ENCODE assay signal across 8 mouse cellular contexts in the genomic region with DNA sequence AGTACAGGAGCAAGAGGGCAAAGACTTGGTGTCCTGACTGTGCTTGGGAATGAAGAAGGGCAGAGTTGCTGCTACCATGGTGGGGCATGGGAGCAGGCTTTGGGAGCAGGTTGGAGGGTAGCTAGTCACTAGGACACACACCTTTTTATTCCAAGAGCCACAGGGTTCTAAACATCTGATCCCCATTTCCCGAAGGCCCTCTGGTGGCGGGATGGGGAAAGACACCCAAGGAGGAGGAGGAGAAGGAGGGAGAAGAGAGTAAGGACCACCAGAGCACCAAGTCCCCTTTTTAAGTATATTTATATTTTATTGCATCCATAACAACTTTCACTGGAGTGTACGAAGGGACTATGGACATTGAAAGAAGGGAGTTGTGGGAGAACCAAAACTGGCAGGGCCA. TPM values are rescaled to one million over a fixed set of nuclear protein-coding genes. Genes with fewer than 3 reads are reported as not detected.
A peak's percentile ranks its signal among the peaks of the same experiment; 100 is the strongest.
DNase-seq lines count a peak whose midpoint lies in the region; ATAC-seq and TF ChIP-seq lines count a peak whose summit lies in the region.
"Had no signal": no experiment of that assay in that cellular context is flagged by ENCODE, and none has a peak within 500 bp of the region (broad histone marks: within the 10 kb centered on the region; RNA-seq: fewer than 3 reads in every experiment).

No protein-coding gene starts in this region.

- no peaks in the 10 kb centered on the region for H3K27me3 ChIP-seq in kidney, embryonic 16.5 days (ENCODE audit: insufficient read depth, low read length)
- H3K27me3 ChIP-seq in liver, adult 2 months (ENCODE audit: control insufficient read depth, insufficient read depth, low read length), result no peaks in the 10 kb centered on the region

- H3K9ac ChIP-seq in kidney, embryonic 16.5 days (replicated peaks; ENCODE audit: low read length), result no peak overlapping the region
- no peak overlapping the region for H3K9ac ChIP-seq in liver, adult 2 months (ENCODE audit: low read depth, low read length)

- H3K4me2 ChIP-seq in kidney, embryonic 16.5 days (replicated peaks; ENCODE audit: low read depth, low read length), result no peak overlapping the region

- TF ChIP-seq CTCF in liver, adult 2 months (IDR thresholded peaks at IDR 0.05; ENCODE audit: low read depth, low read length), result peak; percentile 69

- H3K4me1 ChIP-seq in kidney, embryonic 16.5 days (ENCODE audit: insufficient read depth, low read length), result no peaks in the 10 kb centered on the region
- no peaks in the 10 kb centered on the region for H3K4me1 ChIP-seq in liver, adult 2 months (ENCODE audit: control insufficient read depth, insufficient read depth, low read length)

- intact Hi-C loops in gastrocnemius, postnatal 36 days (cut with DNase I), result no loop called here

- no peak overlapping the region for H3K27ac ChIP-seq in kidney, embryonic 16.5 days (ENCODE audit: low read length)
- no peak overlapping the region for H3K27ac ChIP-seq in liver, adult 2 months (replicated peaks; ENCODE audit: insufficient read depth, low read depth, low read length)
- H3K27ac ChIP-seq: macrophage had no signal

- no peaks in the 10 kb centered on the region for H3K9me3 ChIP-seq in kidney, embryonic 16.5 days (ENCODE audit: low read length)

- TF ChIP-seq POLR2A in liver, adult 2 months (IDR thresholded peaks at IDR 0.05; ENCODE audit: extremely low read depth, insufficient read depth, low read length), result no peak

- H3K79me2 ChIP-seq in liver, adult 2 months (ENCODE audit: control insufficient read depth, insufficient read depth, low read length), result no peaks in the 10 kb centered on the region

- H3K36me3 ChIP-seq in kidney, embryonic 16.5 days (ENCODE audit: insufficient read depth, low read length), result no peaks in the 10 kb centered on the region
- H3K36me3 ChIP-seq in liver, adult 2 months (ENCODE audit: control insufficient read depth, insufficient read depth, low read length), result no peaks in the 10 kb centered on the region

- no peak overlapping the region for H3K4me3 ChIP-seq in kidney, embryonic 16.5 days (ENCODE audit: low read length)
- H3K4me3 ChIP-seq in liver, adult 2 months (ENCODE audit: insufficient read depth, low read depth, low read length), result no peak overlapping the region

- peak; percentile 54 for DNase-seq in kidney, adult 18-20 months
- peak; percentile 38 for DNase-seq in NIH3T3 (ENCODE audit: low read depth)
- DNase-seq in c-Kit-positive CD71-negative TER-119-negative erythroid progenitor cells, embryonic 14.5 days (ENCODE audit: low read depth), result peak; percentile 20
- peak; percentile 11 to 25 for DNase-seq in gastrocnemius, postnatal 36 days
- no peak for DNase-seq in liver, adult 2 months (ENCODE audit: extremely low read depth, low read depth, low spot score)
- peak; percentile 47 for DNase-seq in right cerebral cortex, postnatal 4 days

- WGBS in kidney, embryonic 16.5 days, result 15% methylated on average over 3 of the region's 3 CpGs
- WGBS in liver, adult 2 months, result 20% methylated on average over 3 of the region's 3 CpGs

- ATAC-seq in kidney, embryonic 16.5 days (ENCODE audit: low FRiP score, low TSS enrichment), result no peak

RNA-seq across cellular contexts. Expression of a gene that starts 57.0 kb away (rescaled TPM):
- 20.1 and 22.4 TPM in 2 replicates for polyA plus RNA-seq in kidney, embryonic 16.5 days (2015; fragmentation: Nextera tagmentation; extraction: Ambion mirVana)
- total RNA-seq in gastrocnemius, postnatal 36 days (2021), result 10 to 100 TPM; 18.3 to 21.2 TPM
- 17.0 and 28.1 TPM in 2 replicates for total RNA-seq in liver, adult 2 months (2014; rRNA removed)
- polyA plus RNA-seq in liver, adult 2 months (2012; rRNA removed), result 12.3 and 14.4 TPM in 2 replicates
